Mouse (Mus musculus) layer of hippocampus, adult 9-11 months (tissue): ENCODE measurements around the gene Rpl27.
"Not testable (repeated sequence)": the region's sequence is repeated elsewhere in the genome, so short reads cannot be mapped to it uniquely, and the experiment has no call there.

Experiments used
- DNase-seq: peaks from one replicate; pipeline ENCODE4 v3.0.0; 2022

The Rpl27 gene

GRCm38 (mm10) chr11:101442127-101442693 lies at the start of gene Rpl27:
Gene Rpl27, plus strand, starts transcription at chr11:101442298.
- DNase-seq = peak; percentile 99

GRCm38 (mm10) chr11:101395110-101395509 lies 47.0 kb upstream of the Rpl27 start:
- DNase-seq = peak; percentile 68

DNA sequence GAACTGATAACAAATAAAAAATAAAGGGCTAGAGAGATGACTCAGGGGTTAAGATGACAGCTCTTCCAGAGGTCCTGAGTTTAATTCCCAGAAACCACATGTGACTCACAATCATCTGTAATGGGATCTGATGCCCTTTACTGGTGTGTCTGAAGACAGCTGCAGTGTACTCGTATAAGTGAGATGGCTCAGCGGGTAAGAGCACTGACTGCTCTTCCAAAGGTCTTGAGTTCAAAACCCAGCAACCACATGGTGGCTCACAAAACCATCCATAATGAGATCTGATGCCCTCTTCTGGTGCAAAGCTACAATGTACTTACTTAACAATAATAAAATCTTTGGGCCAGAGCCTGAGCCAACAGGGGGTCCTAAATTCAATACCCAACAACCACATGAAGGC lies 26.8 kb upstream of the Rpl27 start:
- DNase-seq = no peak

DNA sequence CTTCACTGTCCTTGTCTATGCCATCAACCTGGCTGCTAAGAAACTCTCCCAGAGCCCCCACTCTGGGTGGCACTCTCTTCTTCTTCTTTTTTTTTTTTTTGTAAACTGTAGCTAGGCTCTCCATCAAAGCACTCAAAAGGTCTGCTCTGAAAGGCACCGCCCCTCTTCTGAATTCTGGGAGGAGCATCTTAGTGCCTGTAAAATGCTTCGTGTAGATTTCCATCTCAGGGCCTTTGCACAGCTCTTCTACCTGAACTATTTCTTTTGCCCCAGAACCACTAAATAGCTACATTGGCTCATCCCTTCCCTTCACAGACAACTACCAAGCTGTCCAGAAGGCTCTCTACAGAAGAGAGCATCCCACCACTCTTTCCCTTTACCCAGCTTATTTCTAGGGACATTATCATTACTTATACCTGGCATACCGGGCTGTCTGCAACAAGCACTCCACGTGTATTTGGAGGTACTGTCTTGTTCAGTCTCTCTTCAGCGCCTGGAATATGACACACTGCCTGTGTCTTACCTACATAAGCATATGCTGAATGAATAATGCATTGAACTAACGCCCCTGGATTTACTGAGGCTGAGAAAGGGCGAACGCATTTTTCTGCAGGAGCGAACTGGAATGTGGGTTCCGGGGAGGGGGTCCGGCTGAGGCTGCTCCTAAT lies 25.5 kb upstream of the Rpl27 start:
- no peak for DNase-seq

DNA sequence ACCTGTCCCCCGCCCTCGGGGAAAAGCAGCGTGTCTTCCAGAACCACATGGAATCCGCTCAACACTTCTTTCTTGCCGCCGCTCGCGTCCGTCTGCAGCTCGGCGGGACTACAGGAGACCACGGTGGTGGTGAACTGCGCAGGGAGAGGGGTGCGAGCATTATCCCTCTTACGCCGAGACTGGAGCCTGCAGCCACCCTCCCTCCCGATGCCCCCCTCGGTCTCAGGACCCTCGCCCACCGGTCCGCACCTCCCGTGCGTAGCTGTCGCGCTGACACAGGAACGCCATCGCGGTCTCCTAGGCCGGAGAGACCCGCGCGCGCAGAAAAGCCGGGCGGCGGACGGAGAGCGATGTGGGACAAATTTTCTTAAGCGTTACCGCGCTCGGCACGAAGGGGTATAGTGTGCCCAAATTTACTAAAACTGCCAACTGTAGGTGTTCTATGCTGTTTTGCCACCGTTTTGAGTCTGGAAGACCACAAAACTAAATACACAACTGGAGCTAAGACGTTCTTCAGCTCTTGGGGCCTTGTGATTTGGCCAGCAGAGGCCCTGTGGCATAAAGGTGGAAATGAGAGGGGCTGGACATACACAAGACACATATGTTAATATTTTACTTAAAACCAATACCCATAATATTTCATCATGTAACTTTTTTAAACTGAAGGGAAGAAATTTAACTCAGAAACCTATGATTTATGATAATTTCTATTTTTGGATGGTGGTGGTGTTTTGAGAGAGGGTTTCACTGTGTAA lies 24.8 kb upstream of the Rpl27 start, which contains the start of gene Aarsd1:
Aarsd1 (minus strand) TSS at position 515 of the 755 bp plus-strand sequence.
- peak; percentile 69 for DNase-seq

DNA sequence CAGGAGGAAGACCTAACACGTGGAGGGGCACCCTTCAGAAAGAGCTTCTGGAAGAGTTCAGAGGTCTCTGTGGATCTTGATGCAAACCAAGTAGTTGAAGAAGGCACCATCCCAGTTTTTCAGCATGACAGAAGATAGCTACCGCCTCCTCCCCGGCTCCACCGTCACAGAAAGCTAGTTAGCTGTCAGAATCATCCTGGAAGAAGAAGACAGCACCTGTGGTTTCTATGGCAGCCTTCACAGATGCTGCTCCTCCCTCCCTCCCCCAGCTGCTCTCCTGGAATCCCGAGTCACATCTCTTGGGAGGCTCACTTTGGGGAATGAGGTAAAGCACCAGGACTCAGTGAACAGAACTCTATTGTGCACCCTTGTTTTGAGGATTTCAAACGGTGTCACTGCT lies 23.1 kb upstream of the Rpl27 start:
- DNase-seq = no peak

GRCm38 (mm10) chr11:101419610-101420009 lies 22.5 kb upstream of the Rpl27 start:
- no peak for DNase-seq

DNA sequence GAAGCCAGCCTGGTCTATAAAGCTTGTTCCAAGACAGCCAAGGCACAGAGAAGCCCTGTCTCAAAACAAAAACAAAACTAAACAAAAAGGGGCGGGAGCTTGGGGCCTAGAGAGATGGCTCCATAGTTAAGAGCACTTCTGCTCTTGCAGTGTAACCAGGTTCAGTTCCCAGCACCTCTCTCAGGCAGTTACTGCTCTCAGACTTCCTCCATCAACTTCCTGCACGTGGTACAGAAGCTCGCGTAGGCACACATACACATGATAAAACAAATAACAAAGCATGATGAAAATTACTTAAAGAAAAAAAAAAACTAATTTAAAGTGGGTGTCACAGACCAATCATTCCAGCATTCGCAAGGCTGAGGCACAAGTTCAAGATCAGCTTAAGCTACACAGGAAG lies 21.9 kb upstream of the Rpl27 start:
- no peak for DNase-seq

- no peak for DNase-seq
Observed at GRCm38 (mm10) chr11:101424105-101424851, 17.8 kb upstream of the Rpl27 start, which contains the start of gene Gm27029. Gene Gm27029, minus strand, starts transcription at chr11:101424796.

DNA sequence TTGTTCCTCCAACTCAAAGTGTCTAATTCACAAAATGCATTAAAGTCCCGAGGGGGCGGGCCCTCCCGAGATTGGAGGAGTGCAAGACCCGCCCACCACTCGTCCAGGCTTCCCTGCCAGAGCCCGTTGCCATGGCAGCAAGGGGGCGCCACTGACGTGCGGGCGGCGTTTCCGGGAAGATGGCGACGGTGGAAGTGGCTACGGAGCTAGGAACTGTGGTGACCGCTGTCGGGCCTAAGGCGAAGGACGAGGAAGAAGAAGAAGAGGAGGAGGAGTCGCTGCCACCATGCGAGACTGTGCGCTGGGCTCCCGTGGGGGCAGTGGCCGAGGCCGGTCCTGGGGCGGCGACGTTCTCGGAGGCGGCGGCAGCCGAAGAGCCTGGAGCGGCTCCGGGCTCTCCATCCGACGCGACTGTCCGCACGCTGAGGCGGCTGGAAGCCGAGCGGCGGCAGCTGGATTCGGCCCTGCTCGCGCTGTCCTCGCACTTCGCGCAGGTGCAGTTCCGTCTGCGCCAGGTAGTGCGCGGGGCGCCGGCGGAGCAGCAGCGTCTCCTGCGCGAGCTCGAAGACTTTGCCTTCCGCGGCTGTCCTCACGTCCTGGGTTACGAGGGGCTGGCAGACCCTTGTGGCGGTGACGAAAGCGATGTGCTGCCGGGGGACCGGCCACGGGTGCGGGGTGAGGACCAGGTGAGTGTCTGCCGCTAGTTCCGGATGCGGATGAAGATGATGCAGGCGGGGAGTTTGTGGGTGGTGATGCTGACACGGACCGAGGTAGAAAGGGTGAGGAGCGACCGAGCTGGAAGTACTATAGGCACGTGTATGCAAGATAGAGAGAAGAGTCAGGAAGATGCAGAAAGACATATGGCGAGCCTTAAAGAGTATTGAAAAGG lies 16.9 kb upstream of the Rpl27 start, which contains the start of the genes Rundc1 and Ptges3l:
Rundc1 (plus strand) TSS at position 161 of the 889 bp plus-strand sequence.
Ptges3l (minus strand) TSS at position 409 of the 889 bp plus-strand sequence.
- DNase-seq = peak; percentile 98

DNA sequence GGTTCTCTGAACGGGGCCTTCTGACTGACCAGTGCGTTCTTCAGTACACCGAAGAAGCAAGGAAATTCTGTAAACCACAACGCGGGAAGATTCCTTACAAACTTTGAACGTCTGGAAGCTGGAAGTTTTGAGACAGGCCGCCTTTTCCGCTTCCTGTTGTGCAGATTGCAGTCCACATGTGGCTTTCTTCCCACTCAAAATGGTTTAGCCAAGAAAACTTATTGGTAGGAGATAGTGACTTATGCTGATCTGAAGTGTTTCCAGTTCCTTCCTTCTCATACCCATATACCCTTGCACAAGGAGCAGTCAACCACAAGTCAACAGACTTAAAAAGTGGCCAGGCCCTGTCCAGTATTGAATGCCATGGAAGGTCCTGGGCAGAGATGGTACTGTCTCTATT lies 15.9 kb upstream of the Rpl27 start:
- DNase-seq = no peak

DNA sequence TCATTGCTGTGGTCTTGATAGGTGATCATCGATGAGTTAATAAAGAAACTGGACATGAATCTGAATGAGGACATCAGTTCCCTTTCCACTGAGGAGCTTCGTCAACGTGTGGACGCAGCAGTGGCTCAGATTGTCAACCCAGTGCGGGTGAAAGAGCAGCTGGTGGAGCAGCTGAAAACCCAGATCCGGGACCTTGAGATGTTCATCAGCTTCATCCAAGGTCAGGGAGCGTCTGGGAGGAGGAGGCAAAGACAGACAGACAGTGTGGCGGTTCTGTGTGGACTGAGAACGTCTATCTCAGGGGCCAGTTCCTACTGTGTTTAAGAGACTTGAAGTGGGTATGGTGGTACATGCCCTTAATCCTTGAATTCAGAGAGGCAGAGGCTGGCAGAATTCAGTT lies 10.8 kb upstream of the Rpl27 start:
- DNase-seq = no peak

- no peak for DNase-seq
Observed at GRCm38 (mm10) chr11:101433396-101433795, 8.7 kb upstream of the Rpl27 start.

- no peak for DNase-seq
Observed at GRCm38 (mm10) chr11:101435831-101436230, 6.3 kb upstream of the Rpl27 start.

DNA sequence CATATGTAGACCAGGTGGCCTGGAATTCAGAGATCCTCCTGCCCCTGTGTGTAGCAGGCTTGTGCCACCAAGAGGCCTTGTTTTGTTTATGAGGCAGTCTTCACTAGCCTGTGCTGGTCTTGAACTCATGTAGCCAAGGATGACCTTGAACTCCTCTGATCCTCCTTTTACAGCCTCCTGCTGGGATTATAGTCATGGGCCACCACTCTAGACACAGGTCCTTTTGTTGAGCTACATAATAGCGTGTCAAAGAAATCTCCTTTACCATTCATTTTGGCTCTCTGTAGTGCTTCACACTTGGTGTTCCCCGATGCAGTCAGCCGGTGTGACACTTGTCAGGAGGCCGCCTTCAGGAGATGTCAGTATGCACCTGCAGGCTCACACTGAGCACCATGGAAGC lies 5.2 kb upstream of the Rpl27 start:
- DNase-seq = no peak

DNA sequence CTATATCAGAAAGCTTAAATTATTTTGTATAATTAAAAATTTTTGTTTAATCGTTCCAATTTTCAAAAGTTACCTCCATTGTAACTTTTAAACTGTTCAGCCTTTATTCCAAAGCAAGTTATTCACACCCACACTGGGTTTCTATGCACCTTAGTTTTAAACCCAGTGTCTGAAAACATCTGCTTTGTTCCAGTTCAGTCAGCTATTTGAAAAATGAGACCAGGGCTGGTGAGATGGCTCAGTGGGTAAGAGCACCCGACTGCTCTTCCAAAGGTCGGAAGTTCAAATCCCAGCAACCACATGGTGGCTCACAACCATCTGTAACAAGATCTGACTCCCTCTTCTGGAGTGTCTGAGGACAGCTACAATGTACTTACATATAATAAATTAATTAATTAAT lies 4.1 kb upstream of the Rpl27 start:
- DNase-seq = not testable (repeated sequence)

DNA sequence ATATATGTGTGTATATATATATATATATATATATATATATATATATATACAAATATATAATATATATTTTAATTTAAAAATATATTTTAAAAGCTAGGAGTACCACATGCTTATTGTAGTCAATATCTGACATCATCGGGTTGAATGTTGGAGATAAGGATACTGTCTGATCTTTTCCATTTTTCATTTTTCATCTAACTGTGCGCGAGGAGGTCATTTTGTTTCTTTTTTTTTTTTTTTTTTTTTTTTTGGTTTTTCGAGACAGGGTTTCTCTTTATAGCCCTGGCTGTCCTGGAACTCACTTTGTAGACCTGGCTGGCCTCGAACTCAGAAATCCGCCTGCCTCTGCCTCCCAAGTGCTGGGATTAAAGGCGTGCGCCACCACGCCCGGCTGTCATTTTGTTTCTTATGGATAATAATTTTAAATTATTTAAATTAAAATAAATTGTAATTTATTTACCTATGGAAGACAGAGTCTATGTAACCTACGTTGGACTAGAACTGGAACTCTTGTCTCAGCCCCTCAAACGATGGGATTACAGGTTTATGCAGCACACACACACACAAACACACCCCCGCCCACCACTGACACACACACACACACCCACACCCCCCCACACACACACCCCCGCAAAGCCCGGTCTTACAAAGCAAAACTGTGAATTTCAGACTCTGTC lies 510 bp upstream of the Rpl27 start:
- not testable (repeated sequence) for DNase-seq

DNA sequence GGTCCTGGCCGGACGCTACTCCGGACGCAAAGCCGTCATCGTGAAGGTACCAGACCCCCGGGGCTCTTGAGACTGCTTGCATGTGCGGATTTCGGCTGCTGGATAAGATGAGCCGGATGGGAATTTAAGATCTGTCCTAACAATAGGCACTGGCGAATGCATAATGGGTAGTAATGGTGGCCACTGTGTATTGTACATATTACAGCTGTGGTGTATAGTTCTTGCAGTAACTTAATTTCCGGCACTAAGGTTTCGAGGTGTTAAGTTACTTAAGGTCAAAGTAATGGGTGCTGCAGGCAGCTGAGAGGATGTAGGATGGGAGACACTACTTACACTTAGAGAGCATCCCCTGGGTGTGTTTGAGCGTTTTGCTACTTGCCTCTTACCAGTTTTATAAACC lies 662 bp downstream of the Rpl27 start:
- no peak for DNase-seq

DNA sequence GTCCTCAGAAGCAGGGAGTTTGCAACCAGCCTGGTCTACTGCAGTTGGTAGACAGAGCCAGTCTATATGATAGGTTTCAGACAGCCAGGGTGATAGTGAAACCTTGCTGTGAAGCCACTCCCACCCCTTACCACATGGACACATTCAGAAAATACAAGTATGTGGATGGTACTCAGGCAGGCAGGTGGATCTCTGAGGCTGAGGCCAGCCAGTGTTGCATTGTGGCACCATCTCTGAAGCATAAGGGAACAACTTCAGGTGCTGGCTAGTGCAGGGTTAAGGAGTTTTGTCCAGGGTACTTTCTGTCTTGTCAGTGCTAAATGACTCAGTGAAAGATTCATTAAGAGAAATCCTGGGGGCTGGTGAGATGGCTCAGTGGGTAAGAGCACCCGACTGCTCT lies 4.2 kb downstream of the Rpl27 start:
- DNase-seq = no peak

GRCm38 (mm10) chr11:101446860-101447259 lies 4.8 kb downstream of the Rpl27 start:
- DNase-seq = not testable (repeated sequence)

- DNase-seq = no peak
Observed at GRCm38 (mm10) chr11:101447786-101448185, 5.7 kb downstream of the Rpl27 start.
